Mouse (Mus musculus): ENCODE results near the gene Dtl. TPM values are rescaled to one million over a fixed set of nuclear protein-coding genes. Genes with fewer than 3 reads are reported as not detected.

The Dtl gene
- polyA plus RNA-seq, 1 experiment: 19.5 TPM

DNA sequence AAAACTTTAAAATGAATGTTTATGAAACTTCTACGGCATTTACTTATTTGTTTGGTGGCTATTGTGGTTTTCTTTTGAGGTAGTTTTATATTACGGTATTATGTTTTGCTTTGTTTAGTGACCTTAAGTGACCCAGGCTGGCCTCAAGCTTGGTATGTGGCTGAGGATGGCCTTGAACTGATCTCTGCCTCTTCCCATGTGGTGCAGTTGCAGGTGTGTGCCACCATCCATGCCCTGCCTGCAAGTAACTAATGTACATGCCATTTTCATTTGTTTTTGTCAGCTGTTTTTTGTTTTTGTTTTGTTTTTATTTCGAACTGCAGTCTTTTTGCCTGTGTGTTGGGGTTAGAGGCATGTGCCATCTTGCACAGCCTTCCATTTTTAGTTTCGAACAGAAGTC, 6.3 kb upstream of the Dtl start:
- Histone ChIP-seq H3K4me3 (ENCODE audit: control insufficient read depth, low read depth, low read length) (no peak overlapping the region), H3K4me1 (ENCODE audit: control insufficient read depth, insufficient read depth, low read length) (no peaks in the 10 kb centered on the region), H3K27ac (ENCODE audit: control insufficient read depth, insufficient read depth, low read depth, low read length) (no peak overlapping the region), H3K36me3 (ENCODE audit: control insufficient read depth, insufficient read depth, low read length) (peaks cover 2% of the 10 kb centered on the region), H3K27me3 (ENCODE audit: control insufficient read depth, insufficient read depth, low read length) (no peaks in the 10 kb centered on the region)
- no peak for TF ChIP-seq CTCF (IDR thresholded peaks at IDR 0.05; ENCODE audit: control insufficient read depth, insufficient read depth, insufficient replicate concordance, low read depth, low read length)
- no peak for TF ChIP-seq POLR2A (IDR thresholded peaks at IDR 0.05; ENCODE audit: control insufficient read depth, low read depth, low read length)

- no peaks in the 10 kb centered on the region for H3K4me1 ChIP-seq (ENCODE audit: control insufficient read depth, insufficient read depth, low read length)
- no peak overlapping the region for H3K27ac ChIP-seq (ENCODE audit: control insufficient read depth, insufficient read depth, low read depth, low read length)
- H3K36me3 ChIP-seq (ENCODE audit: control insufficient read depth, insufficient read depth, low read length): peaks cover 2% of the 10 kb centered on the region
- no peaks in the 10 kb centered on the region for H3K27me3 ChIP-seq (ENCODE audit: control insufficient read depth, insufficient read depth, low read length)
- H3K4me3 ChIP-seq (ENCODE audit: control insufficient read depth, low read depth, low read length): no peak overlapping the region
- no peak for TF ChIP-seq POLR2A (IDR thresholded peaks at IDR 0.05; ENCODE audit: control insufficient read depth, low read depth, low read length)
- TF ChIP-seq CTCF (IDR thresholded peaks at IDR 0.05; ENCODE audit: control insufficient read depth, insufficient read depth, insufficient replicate concordance, low read depth, low read length): no peak
Observed at GRCm38 (mm10) chr1:191579524-191579923, 4.2 kb upstream of the Dtl start.

DNA sequence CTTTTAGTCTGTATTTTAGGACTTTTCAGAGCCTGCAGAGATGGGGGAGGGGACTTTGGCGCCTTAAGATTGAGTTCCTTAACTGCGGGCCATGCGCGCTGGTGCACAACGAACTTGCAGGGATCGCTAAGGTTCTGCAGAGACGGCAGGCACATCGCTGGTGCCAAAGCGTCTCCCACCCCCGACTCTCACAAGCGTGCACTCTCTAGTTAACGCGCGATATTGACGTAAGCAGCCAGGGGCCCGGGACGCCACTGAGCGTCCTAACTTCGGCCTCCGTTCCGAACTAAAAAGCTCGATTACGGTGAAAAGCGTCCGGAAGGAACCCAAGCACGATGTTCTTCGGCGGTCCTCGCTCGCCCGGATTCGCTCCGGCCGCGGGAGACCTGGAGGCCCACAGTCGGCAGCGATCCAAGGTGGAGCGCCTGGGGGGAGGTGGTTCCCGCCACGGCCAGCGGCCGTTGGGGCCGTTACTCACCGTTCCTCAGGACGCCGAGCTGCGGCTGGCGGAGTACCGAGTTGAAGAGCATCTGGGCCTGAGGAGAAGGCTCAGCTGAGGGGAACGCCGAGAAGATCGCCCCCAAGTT, 380 bp downstream of the Dtl start:
- no peaks in the 10 kb centered on the region for H3K27me3 ChIP-seq (ENCODE audit: control insufficient read depth, insufficient read depth, low read length)
- H3K4me3 ChIP-seq (ENCODE audit: control insufficient read depth, low read depth, low read length): peak overlapping the region; percentile 94
- no peaks in the 10 kb centered on the region for H3K4me1 ChIP-seq (ENCODE audit: control insufficient read depth, insufficient read depth, low read length)
- no peaks in the 10 kb centered on the region for H3K36me3 ChIP-seq (ENCODE audit: control insufficient read depth, insufficient read depth, low read length)
- TF ChIP-seq POLR2A (IDR thresholded peaks at IDR 0.05; ENCODE audit: control insufficient read depth, low read depth, low read length): peak; percentile 58; the same call in 1 of the 2 replicates
- TF ChIP-seq CTCF (IDR thresholded peaks at IDR 0.05; ENCODE audit: control insufficient read depth, insufficient read depth, insufficient replicate concordance, low read depth, low read length): 0 out of 2 replicates have a peak, but pooled peaks have one; percentile 17
- peak overlapping the region; percentile 87 for H3K27ac ChIP-seq (ENCODE audit: control insufficient read depth, insufficient read depth, low read depth, low read length)

- TF ChIP-seq CTCF (IDR thresholded peaks at IDR 0.05; ENCODE audit: control insufficient read depth, insufficient read depth, insufficient replicate concordance, low read depth, low read length) (no peak), POLR2A (IDR thresholded peaks at IDR 0.05; ENCODE audit: control insufficient read depth, low read depth, low read length) (no peak)
- Histone ChIP-seq H3K4me3 (ENCODE audit: control insufficient read depth, low read depth, low read length) (peak overlapping the region; percentile 94), H3K36me3 (ENCODE audit: control insufficient read depth, insufficient read depth, low read length) (no peaks in the 10 kb centered on the region), H3K27me3 (ENCODE audit: control insufficient read depth, insufficient read depth, low read length) (no peaks in the 10 kb centered on the region), H3K4me1 (ENCODE audit: control insufficient read depth, insufficient read depth, low read length) (no peaks in the 10 kb centered on the region), H3K27ac (ENCODE audit: control insufficient read depth, insufficient read depth, low read depth, low read length) (peak overlapping the region; percentile 87)
Observed at GRCm38 (mm10) chr1:191573906-191574639, 1.3 kb downstream of the Dtl start.

GRCm38 (mm10) chr1:191570415-191570814, 4.9 kb downstream of the Dtl start:
- Histone ChIP-seq H3K27me3 (ENCODE audit: control insufficient read depth, insufficient read depth, low read length) (no peaks in the 10 kb centered on the region), H3K36me3 (ENCODE audit: control insufficient read depth, insufficient read depth, low read length) (no peaks in the 10 kb centered on the region; the same call in 1 of the 2 replicates), H3K4me1 (ENCODE audit: control insufficient read depth, insufficient read depth, low read length) (no peaks in the 10 kb centered on the region), H3K27ac (ENCODE audit: control insufficient read depth, insufficient read depth, low read depth, low read length) (no peak overlapping the region), H3K4me3 (ENCODE audit: control insufficient read depth, low read depth, low read length) (no peak overlapping the region)
- no peak for TF ChIP-seq POLR2A (IDR thresholded peaks at IDR 0.05; ENCODE audit: control insufficient read depth, low read depth, low read length)
- TF ChIP-seq CTCF (IDR thresholded peaks at IDR 0.05; ENCODE audit: control insufficient read depth, insufficient read depth, insufficient replicate concordance, low read depth, low read length): no peak

DNA sequence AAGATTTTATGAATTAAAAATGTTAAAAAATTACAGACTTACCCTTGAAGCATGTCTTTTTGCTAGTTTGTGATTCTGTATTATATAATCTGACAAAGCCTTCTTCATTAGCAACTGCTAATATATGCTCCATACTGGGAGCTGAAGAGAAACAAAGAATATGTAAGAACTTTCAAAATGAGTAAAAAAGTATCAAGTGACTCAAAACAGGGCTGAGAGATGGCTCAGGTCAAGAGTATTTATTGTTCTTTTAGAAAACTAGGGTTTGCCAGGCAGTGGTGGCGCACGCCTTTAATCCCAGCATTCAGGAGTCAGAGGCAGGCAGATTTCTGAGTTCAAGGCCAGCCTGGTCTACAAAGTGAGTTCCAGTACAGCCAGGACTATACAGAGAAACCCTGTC, 5.7 kb downstream of the Dtl start:
- TF ChIP-seq CTCF (IDR thresholded peaks at IDR 0.05; ENCODE audit: control insufficient read depth, insufficient read depth, insufficient replicate concordance, low read depth, low read length) (no peak), POLR2A (IDR thresholded peaks at IDR 0.05; ENCODE audit: control insufficient read depth, low read depth, low read length) (no peak)
- no peaks in the 10 kb centered on the region; the same call in 1 of the 2 replicates for H3K36me3 ChIP-seq (ENCODE audit: control insufficient read depth, insufficient read depth, low read length)
- H3K27ac ChIP-seq (ENCODE audit: control insufficient read depth, insufficient read depth, low read depth, low read length): no peak overlapping the region
- H3K27me3 ChIP-seq (ENCODE audit: control insufficient read depth, insufficient read depth, low read length): no peaks in the 10 kb centered on the region
- H3K4me1 ChIP-seq (ENCODE audit: control insufficient read depth, insufficient read depth, low read length): no peaks in the 10 kb centered on the region
- no peak overlapping the region for H3K4me3 ChIP-seq (ENCODE audit: control insufficient read depth, low read depth, low read length)

DNA sequence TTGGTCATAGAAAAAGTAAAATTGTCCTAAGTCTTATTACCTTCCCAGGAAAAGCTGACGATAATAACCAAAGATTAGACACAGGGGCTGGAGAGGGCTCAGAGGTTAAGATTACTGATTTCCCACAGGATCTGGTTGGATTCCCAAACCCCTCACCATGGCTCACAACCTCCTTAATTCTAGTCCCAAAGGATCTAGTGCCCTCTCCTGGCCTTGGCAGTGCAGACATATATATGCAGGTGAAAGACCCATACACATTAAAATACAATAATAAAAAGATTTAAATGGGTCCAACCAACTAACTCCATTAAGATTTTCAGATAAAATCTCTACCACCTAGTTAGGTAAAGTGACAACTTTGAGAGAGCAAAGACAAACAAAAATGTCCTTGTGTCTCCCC, 7.5 kb downstream of the Dtl start:
- Histone ChIP-seq H3K27ac (ENCODE audit: control insufficient read depth, insufficient read depth, low read depth, low read length) (no peak overlapping the region), H3K27me3 (ENCODE audit: control insufficient read depth, insufficient read depth, low read length) (no peaks in the 10 kb centered on the region), H3K4me3 (ENCODE audit: control insufficient read depth, low read depth, low read length) (no peak overlapping the region), H3K4me1 (ENCODE audit: control insufficient read depth, insufficient read depth, low read length) (no peaks in the 10 kb centered on the region), H3K36me3 (ENCODE audit: control insufficient read depth, insufficient read depth, low read length) (peaks cover 2% of the 10 kb centered on the region; the same call in 1 of the 2 replicates)
- TF ChIP-seq CTCF (IDR thresholded peaks at IDR 0.05; ENCODE audit: control insufficient read depth, insufficient read depth, insufficient replicate concordance, low read depth, low read length): no peak
- no peak for TF ChIP-seq POLR2A (IDR thresholded peaks at IDR 0.05; ENCODE audit: control insufficient read depth, low read depth, low read length)

All from testis, adult 2 months (tissue).